Mouse (Mus musculus) c-Kit-positive CD71-positive TER-119-negative erythroid progenitor cells, embryonic 14.5 days (primary cell): ENCODE measurements around the gene Vmo1.
"Not testable (repeated sequence)": the region's sequence is repeated elsewhere in the genome, so short reads cannot be mapped to it uniquely, and the experiment has no call there.

Experiments
- DNase-seq: peaks from one replicate; pipeline ENCODE4 v3.0.0-alpha.2; 2013; ENCODE audit warnings: low read depth

Vmo1 gene

DNA sequence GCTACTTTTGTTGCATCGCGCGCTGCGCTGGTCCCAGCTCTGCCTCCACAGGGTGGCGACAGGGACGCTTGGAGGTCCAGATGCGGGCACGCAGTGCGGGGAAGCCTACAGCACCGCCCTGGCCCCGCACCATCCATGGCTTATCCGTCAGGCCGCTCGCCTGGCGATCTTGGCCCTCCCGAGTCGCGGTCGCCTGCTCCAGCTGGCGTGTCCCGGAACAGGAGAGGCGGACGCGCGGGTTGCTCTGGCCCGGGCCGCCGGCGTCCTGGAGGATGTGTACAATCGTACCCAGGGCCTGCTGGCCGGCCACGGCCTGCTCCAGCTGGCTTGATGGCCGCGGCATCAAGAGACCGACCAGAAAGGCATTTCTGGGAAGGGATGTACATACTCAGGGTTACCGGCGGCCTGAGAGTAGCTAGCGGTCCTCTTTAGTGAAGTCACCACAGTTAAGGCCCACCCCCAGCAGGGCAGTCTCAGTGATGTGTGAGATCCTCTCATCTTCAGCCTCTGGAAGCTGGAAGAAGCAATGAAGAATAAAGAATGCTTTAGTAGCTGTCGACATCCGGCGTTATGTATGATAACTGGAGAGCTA lies 5.9 kb upstream of the Vmo1 start:
- no peak for DNase-seq

- no peak for DNase-seq
Observed at GRCm38 (mm10) chr11:70518923-70519322, 4.5 kb upstream of the Vmo1 start, which contains the start of gene Gltpd2. Gltpd2 (plus strand) TSS chr11:70519196.

DNA sequence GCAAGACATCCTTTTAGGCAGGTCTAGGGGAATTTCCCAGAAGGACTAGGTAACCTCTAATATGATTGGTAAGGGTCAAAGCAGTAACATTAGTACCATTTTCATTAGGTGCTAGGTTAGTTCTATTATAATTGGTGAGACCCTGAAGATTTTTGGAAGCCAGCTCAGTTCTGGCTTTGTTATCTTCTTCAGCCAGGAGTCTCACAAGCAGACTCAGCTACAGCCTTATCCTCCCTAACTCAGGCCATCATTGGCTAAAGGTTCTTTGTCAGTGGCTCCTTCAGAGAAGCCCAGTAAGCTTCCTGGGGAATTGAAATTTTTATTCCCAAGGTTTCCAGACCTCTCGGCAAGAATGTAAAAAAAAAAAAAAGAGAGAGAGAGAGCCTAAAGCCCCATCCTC lies 4.0 kb upstream of the Vmo1 start:
- DNase-seq = no peak

- DNase-seq = no peak
Observed at GRCm38 (mm10) chr11:70516352-70516751, 1.9 kb upstream of the Vmo1 start.

DNA sequence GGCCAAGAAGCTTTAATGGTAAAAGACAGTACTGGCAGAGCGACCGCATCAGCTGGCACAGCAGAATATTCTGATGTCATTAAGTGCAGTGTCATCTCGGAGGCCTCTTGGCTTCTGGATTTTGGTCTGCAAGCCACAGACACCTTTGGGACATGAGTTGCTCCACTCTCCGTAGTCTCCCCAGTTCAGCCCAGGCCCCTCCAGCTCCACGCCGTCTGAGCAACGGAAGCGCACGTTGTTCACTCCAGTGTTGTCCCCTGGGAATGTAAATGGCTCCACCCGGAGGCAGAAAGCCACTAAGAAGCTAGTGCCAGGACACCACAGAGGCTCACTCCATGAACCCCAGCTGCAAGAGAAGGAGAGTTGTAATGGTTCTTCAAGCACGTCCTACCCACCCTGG lies 896 bp downstream of the Vmo1 start:
- no peak for DNase-seq

DNA sequence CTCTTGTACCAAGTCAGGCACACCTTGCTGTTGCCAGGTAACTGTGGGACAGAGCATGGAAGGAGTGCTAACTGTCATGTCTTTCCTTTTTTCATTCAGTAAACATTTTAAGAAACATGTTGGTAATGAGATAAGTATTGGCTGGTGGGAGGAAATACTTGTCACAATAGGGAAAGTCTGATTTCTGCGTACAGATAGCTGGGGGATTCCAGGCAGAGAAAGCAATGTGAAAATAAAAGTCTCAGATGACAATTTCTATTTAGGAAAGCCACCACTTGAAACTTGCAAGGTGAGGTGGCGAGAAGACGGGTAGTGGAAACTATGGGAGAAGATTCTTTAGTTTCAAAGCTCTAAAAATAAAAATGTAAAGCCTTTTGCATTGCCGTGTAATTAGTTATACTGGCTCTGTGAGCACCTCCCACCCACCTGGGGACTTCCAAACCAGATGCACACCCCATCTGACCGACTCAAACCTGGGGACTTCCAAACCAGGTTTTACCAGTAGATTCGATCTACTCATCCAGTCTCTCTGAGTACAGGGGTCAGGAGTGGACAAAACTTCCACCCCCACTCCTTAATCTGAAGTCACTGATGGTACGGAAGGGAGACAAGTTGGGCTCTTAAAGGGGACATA lies 1.6 kb downstream of the Vmo1 start:
- DNase-seq = no peak

DNA sequence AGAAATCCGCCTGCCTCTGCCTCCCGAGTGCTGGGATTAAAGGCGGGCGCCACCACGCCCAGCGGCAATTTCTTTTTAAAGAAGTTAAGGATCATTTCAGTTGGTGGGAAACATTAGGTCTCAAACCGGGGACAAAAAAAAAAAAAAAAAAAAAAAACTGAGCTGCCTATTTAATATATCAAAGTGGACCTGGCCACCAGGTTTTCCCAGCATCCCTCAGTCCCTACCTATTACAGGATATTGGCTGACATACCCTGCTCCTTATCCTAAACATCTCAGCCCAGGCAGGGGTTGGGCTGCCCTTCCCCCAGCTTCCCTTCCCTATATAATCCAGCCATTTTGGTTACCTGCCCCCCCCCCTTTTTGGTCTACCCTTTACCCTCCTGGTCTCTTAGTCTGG lies 2.6 kb downstream of the Vmo1 start:
- DNase-seq = no peak

DNA sequence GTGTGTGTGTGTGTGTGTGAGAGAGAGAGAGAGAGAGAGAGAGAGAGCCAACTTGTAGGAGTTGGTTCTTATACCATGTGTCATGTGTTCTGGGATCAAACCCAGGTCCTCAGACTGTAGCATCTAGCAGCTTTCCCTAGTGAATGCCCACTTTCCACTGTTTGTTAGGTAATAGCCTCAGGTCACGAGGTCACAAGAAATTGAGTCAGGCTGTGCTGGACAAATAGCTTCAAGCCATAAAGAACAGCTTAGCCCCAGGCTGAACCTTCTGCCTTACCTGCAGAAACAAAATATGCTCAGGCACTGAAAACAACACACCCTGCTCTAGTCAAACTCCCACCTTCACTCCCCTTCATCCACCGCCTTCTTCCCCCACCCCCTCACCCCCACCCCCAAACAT lies 3.2 kb downstream of the Vmo1 start:
- DNase-seq = no peak

DNA sequence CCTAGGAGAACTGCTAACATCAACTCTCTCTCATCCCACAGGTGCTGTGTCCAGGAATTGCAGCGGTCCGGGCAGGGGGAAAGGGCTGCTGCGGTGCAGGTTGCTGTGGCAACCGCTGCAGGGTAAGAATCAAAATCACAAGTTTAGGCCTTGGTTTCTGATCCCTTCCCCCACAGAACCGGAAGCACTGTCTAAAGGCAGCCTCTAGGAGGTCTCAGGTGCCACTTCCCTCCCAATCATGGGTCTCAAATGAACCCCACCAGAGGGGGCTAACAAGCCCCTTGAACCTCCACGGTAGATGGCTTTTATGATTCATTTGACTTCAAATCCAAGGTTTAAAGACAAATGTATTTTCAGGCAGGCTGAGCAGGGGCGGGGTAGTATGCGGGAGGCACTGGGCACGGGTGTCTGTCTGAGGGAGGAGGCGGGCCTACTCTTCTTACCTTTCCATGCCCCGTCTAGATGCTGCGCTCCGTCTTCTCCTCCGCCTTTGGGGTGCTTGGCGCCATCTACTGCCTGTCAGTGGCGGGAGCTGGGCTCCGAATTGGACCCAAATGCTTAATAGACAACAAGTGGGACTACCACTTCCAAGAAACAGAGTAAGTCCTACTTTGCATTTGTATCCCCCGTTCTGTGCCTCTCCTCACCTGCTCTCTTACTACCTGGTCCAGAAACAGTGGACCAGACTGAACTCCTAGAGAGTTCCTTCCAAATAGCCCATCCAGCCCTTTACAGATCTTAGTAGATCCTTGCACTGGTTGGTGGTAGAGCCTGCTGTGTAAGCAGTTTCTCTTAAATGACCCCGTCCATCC lies 4.5 kb downstream of the Vmo1 start:
- DNase-seq = no peak

DNA sequence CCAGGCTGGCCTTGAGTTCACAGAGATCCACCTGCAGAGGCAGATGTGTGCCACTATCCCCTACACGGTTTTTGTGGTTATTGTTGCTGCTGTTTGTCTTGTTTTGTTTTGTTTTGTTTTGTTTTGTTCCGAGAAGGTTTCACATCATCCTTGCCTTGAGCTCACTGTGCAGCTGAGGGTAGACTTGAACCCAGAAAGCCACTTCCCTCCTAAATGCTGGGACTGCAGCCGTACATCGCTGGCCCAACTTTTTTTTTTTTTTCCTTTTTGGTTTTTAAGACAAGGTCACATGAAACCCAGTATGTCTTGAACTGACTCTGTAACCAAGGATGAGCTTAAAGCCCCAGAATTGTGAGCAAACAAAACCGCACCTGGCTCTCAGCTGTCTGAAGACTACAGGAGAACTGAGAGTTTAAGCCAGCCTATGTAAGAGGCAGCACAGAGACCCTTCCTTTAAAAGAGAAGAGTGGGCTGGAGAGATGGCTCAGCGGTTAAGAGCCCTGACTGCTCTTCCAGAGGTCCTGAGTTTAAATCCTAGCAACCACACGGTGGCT lies 7.4 kb downstream of the Vmo1 start:
- DNase-seq = no peak

- DNase-seq = no peak
Observed at GRCm38 (mm10) chr11:70506385-70506784, 8.0 kb downstream of the Vmo1 start.

- DNase-seq = no peak
Observed at GRCm38 (mm10) chr11:70504970-70505369, 9.4 kb downstream of the Vmo1 start, which contains the start of gene Tm4sf5. Tm4sf5 (plus strand) TSS chr11:70505244.

GRCm38 (mm10) chr11:70502018-70502417 lies 12.4 kb downstream of the Vmo1 start:
- DNase-seq = no peak

DNA sequence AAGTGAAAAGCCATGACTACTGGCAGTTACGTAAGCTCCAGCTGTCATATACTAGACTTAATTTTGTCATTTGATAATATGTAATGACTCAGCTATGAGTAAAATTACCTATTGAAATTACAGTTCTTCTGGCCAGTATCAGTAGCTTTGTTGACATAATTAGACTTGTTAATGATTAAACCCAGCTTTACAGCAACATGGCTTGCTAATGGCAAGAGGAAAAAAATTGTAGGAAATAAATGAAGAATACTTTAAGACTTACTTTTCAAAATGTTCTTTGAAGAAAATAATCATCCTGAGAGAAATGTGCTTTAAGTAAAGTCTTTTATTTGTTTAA lies 14.0 kb downstream of the Vmo1 start:
- no peak for DNase-seq

DNA sequence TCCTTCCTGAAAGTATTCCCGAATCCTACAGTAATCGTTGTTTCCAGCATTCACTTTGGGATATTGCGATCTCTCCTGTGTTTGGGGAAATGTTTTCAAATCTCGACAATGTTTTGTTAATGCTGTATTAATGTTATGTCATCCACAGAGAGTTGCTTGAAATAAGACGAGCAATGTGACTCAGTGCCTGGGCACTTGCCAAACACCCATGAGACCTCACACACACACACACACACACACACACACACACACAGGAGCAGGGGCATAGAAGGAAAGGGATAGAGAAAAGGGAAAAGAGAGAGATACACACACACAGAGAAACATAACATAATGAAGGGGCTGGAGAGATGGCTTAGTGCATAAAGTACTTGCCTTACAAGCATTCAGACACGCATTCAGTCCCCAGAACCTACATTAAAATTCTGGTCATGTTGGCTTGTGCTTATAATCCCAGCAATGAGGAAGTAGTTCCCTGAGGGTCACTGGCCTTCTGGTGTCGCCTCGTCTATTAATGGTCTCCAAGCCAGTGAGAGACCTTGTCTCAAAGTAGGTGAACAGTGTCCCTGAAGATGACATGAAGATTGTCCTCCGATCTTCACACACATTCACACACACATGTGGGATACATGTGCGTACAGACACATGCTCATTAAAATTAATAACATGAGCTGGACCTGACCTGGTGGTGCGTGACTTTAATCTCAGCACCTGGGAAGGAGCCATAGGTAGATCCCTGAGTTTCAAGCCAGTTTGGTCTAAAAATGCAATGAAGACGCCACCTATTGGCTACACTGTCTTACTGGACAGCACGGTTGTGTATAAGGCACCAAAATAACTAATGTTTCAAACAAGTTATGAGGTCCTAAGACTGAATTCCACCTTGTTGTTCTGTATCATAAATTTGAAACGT lies 14.6 kb downstream of the Vmo1 start:
- DNase-seq = no peak

DNA sequence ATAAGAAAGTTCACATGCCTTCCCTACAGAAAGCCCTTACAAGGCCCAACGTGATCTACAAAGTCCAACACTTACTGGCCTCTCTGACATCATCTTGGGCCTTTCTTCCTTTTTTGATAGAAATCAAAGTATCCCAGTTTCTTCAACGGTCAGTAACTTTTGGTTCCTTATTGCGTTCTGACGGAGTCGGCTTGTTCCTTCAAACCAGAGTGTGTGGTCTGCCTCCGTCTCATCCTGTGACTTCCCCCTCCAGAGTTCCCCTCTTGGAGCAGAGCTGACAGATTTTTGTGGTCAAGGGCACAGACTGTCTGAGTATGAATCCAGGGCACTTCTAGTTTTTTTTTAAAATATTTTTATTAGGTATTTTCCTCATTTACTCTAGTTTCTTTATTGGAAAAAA lies 24.7 kb downstream of the Vmo1 start:
- no peak for DNase-seq

GRCm38 (mm10) chr11:70489138-70489537 lies 25.3 kb downstream of the Vmo1 start:
- no peak for DNase-seq

GRCm38 (mm10) chr11:70487816-70488215 lies 26.6 kb downstream of the Vmo1 start:
- no peak for DNase-seq

DNA sequence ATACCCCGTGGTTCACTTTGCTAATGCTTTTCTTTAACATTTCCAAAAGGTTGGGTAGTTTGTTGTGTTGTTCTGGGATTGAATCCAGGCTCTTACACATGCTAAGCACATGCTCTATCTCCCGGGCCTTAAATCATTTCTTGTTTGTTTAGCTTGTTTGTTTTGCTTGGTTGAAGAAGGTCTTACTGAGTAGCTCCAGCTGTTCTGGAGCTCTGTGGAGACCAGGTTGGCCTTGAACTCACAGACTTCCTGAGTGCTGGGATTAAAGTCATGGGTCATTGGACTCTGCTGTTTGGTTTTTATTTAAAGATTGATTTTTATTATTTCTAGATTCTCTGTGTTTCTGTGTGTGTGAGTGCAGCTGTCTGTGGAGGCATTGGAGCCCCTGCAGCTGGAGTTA lies 28.9 kb downstream of the Vmo1 start:
- no peak for DNase-seq

DNA sequence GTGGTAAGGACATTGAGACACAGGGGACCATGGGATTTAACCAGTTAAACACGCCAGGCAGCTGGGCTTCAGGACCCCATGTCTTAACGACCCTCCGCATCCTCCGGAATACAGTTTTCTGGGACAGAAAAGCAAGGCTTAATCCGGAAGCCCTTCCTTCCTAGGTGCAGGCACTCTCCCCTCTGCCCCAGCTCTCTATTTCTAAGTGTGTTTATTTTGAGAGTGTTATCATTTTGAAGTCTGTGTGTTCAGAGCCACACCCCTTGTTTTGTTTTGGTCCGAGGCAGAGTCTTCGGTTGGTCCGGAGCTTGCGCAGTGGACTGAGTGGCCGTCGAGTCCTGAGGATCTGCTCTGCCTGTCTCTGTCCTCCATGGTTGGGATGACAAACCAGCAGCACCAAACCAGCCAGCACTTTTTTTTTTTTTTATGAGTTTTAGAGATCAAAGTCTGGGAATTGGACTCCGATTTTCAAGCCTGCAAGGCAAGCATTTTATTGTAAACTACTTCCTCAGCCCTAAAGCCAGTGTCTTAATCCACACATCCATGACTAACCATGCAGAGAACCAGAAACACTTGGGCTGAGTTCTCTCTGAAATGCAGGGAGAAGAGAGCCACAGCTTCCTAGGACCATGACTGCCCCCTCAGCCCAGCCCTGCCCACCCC lies 39.4 kb downstream of the Vmo1 start:
- DNase-seq = no peak

DNA sequence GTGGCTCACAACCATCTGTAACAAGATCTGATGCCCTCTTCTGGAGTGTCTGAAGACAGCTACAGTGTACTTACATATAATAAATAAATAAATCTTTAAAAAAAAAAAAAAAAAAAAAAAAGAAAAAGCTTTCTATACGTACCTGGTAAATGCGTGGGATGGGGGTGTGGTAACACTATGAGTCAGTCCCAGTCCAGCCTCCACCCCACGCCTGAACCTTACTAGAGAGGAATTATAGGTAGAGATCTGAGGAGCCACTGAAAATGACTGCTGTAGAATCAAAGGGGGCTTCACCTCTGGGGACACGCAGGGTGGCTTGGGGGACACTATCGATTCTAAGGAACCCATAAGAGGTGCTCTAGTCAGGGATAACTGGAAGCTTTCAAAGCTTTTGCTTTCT lies 41.1 kb downstream of the Vmo1 start:
- DNase-seq = not testable (repeated sequence)

DNA sequence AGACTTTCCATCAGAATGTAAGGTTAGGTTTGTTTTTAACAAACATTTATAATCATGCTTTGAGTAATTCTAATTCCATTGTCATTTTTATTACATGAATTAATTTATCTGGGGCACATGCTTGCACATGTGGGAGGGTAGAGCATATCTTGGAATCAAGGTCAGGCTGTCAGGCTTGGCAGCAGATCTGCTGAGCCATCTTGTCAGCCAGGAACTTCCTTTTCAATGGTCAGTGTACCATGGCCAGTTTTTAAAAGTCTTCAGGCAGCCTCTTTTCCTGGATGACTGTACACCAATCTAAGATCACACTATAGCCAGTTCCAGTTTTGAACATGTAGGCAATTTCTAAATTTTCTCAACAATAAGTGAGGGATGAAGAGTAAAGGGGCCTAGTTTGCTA lies 41.7 kb downstream of the Vmo1 start:
- no peak for DNase-seq
